Mouse (Mus musculus) liver, embryonic 11.5 days (tissue): ENCODE measurements at regions not wholly inside any gene's neighbourhood (a gene's known extent, or its start where the extent isn't known, plus 50 kb on each side); places are given as distances from the start of the nearest gene placed in this dataset.

Experiments used
- ATAC-seq: fragments of 200-750 bp; cut with Nextera tagmentation; replicated peaks from 2 replicates; pipeline ENCODE4 v1.8.0; 2017; ENCODE audit warnings: moderate number of reproducible peaks, mild to moderate bottlenecking, moderate TSS enrichment, moderate library complexity; ENCODE audit not compliant: low FRiP score
- DNase-seq: peaks from one replicate; pipeline ENCODE4 v3.0.0-alpha.2; 2017; ENCODE audit warnings: low spot score
- H3K27ac ChIP-seq: fragments of 300-500 bp; sonication (generic); 2 replicates; pipeline ENCODE4 v1.5.1; 2014; ENCODE audit warnings: mild to moderate bottlenecking, low read depth, low read length, control low read depth
- H3K27me3 ChIP-seq: fragments of 300-500 bp; sonication (generic); replicated peaks from 2 replicates; pipeline ENCODE4 v1.6.1; 2014; ENCODE audit warnings: low read length, mixed read lengths; ENCODE audit not compliant: control insufficient read depth, insufficient read depth
- H3K36me3 ChIP-seq: fragments of 300-500 bp; sonication (generic); 2 replicates; pipeline ENCODE4 v1.6.1; 2014; ENCODE audit warnings: mild to moderate bottlenecking, low read length, moderate library complexity, mixed read lengths; ENCODE audit not compliant: control insufficient read depth, insufficient read depth
- H3K4me1 ChIP-seq: fragments of 300-500 bp; sonication (generic); replicated peaks from 2 replicates; pipeline ENCODE4 v1.6.1; 2014; ENCODE audit warnings: low read length, mixed read lengths; ENCODE audit not compliant: control insufficient read depth, insufficient read depth
- H3K4me2 ChIP-seq: fragments of 300-500 bp; sonication (generic); 2 replicates; pipeline ENCODE4 v1.6.1; 2014; ENCODE audit warnings: mild to moderate bottlenecking, control low read depth, moderate library complexity
- H3K4me3 ChIP-seq: fragments of 300-500 bp; sonication (generic); 2 replicates; pipeline ENCODE4 v1.5.1; 2014; ENCODE audit warnings: low read depth, low read length, control low read depth
- H3K9ac ChIP-seq: fragments of 300-500 bp; sonication (generic); 2 replicates; pipeline ENCODE4 v1.6.1; 2014; ENCODE audit warnings: low read depth, low read length, control low read depth
- H3K9me3 ChIP-seq: fragments of 300-500 bp; sonication (generic); 2 replicates; pipeline ENCODE4 v1.6.1; 2016; ENCODE audit warnings: low read length, inconsistent platforms, mixed read lengths; ENCODE audit not compliant: control insufficient read depth
- WGBS: fragments of 180-500 bp; shearing (Covaris S2); extraction: QIAGEN DNeasy Blood & Tissue Kit; methylation state at CpG from one replicate; pipeline ENCODE4 v1.1.7; 2014; 5-methylcytosine and 5-hydroxymethylcytosine counted together

- no peak overlapping the region for H3K27ac ChIP-seq
- no peak overlapping the region for H3K4me2 ChIP-seq
- WGBS, result 55% methylated on average over 2 of the region's 2 CpGs
- H3K4me1 ChIP-seq, result no peaks in the 10 kb centered on the region
- no peaks in the 10 kb centered on the region for H3K36me3 ChIP-seq
- H3K4me3 ChIP-seq, result no peak overlapping the region
- H3K27me3 ChIP-seq, result no peaks in the 10 kb centered on the region
- no peaks in the 10 kb centered on the region for H3K9me3 ChIP-seq
- DNase-seq, result no peak
- H3K9ac ChIP-seq, result no peak overlapping the region
- no peak for ATAC-seq
These were observed 630.9 kb upstream of the Intu start for GRCm38 (mm10) chr3:39900207-39900606.

DNA sequence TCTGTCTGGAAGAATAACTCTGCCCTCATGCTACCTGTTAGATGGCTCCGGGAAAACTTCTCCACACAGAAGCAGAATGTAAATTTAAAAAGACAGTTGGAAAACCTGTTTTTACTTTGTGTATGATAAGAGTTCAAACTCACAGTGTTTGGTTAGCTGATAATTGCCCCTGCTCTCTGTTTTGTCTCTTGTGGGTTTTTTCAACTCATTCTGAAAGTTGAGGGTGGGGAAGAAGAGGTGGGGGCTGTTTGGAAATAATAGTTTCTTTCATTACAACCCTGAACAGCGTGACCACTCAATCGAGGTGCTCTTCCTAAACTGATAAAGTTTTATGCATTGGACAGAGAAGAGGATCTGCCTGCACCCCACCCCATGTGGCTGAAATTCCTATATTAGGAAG lies 626.7 kb upstream of the Intu start:
- ATAC-seq (no peak), DNase-seq (no peak)
- H3K27me3 ChIP-seq, result no peaks in the 10 kb centered on the region
- H3K36me3 ChIP-seq, result no peaks in the 10 kb centered on the region
- H3K9me3 ChIP-seq, result no peaks in the 10 kb centered on the region
- no peak overlapping the region for H3K9ac ChIP-seq
- no peaks in the 10 kb centered on the region for H3K4me1 ChIP-seq
- H3K4me3 ChIP-seq, result no peak overlapping the region
- H3K4me2 ChIP-seq, result no peak overlapping the region
- no peak overlapping the region for H3K27ac ChIP-seq
- 60% methylated on average over 3 of the region's 3 CpGs for WGBS

DNA sequence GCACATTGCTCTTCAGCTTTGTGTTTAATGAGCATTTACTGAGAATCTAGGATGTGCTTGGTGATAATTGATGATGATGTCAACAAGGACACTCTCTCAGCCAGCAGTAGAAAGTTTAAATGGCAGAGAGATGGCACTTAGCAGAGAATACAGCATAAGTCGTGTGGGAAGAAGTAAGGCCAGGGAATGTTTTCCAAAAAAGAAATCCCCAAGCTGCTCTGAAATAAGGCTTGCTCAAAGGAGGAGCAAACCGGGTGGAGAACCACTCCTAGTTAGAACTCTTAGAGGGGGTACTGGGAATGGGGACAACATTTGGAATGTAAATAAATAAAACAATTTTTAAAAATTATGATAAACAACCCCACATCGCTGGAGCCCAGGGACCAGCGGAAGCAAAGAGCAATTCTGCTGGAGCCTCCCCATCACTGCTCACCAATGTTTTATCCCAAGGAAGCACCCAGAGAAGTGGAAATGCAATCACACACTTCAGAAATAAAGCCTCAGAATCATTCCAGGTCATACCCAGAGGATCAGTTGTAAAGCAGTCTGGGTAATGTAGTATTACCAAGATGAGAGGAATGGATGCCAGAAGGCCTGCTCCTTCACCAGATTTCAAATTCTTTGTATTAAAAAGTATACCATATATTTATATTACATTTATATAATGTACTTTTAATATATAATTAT lies 622.3 kb upstream of the Intu start:
- ATAC-seq (no peak), DNase-seq (no peak)
- Histone ChIP-seq H3K4me1 (no peaks in the 10 kb centered on the region), H3K4me2 (no peak overlapping the region), H3K9ac (no peak overlapping the region), H3K27me3 (no peaks in the 10 kb centered on the region), H3K4me3 (no peak overlapping the region), H3K9me3 (no peaks in the 10 kb centered on the region), H3K36me3 (no peaks in the 10 kb centered on the region), H3K27ac (no peak overlapping the region)
- 86% methylated on average over 4 of the region's 4 CpGs for WGBS

- H3K4me1 ChIP-seq, result no peaks in the 10 kb centered on the region
- H3K9ac ChIP-seq, result no peak overlapping the region
- WGBS, result 69% methylated on average over 1 of the region's 1 CpGs
- H3K9me3 ChIP-seq, result no peaks in the 10 kb centered on the region
- H3K27ac ChIP-seq, result no peak overlapping the region
- no peak for DNase-seq
- no peak overlapping the region for H3K4me3 ChIP-seq
- H3K27me3 ChIP-seq, result no peaks in the 10 kb centered on the region
- H3K36me3 ChIP-seq, result no peaks in the 10 kb centered on the region
- no peak overlapping the region for H3K4me2 ChIP-seq
- no peak for ATAC-seq
These were observed 621.4 kb upstream of the Intu start for GRCm38 (mm10) chr3:39909642-39910041.

DNA sequence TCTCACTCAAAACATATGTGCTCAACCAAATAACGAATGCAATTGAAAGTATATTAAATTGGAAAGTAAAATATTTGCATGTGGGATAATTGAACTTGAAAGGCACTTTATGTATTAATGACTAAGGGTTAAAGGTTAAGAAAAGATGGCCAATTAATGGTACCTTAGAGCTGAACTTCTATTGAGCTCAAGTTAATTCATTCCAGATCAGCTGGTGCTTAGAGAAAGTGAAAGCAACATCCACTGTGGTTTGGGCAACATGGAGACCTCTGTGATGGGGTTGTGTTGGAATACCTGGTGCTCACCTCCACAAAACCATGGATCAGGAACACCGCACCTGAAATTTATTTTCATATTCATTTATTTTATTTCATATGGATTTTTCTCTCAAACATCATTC lies 612.5 kb upstream of the Intu start:
- no peaks in the 10 kb centered on the region for H3K27me3 ChIP-seq
- no peaks in the 10 kb centered on the region for H3K36me3 ChIP-seq
- 82% methylated on average over 2 of the region's 2 CpGs for WGBS
- no peak overlapping the region for H3K27ac ChIP-seq
- H3K9ac ChIP-seq, result no peak overlapping the region
- H3K9me3 ChIP-seq, result no peaks in the 10 kb centered on the region
- no peaks in the 10 kb centered on the region for H3K4me1 ChIP-seq
- no peak for ATAC-seq
- H3K4me2 ChIP-seq, result no peak overlapping the region
- no peak overlapping the region for H3K4me3 ChIP-seq
- DNase-seq, result no peak

DNA sequence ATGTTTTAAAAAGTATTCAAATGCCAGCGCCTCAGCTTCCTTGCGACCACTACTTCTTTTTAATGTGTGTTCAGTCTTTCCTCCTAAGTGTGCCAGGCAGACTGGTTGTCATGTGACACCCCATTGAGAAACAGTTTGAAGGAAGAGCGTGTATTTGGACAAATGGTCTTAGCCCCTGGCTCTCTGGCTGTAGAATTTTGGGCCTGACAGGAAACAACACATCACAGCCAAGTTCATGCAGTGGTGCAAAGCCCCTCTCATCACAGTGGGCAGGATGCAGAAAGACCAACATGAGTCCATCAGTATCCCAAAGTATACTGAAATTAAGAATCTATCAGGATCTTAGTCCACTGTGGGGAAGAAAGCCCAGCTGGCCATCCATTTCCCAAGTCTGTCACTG lies 605.6 kb upstream of the Intu start:
- Histone ChIP-seq H3K9me3 (no peaks in the 10 kb centered on the region; the same call in 1 of the 2 replicates), H3K27ac (no peak overlapping the region), H3K4me3 (no peak overlapping the region), H3K4me2 (no peak overlapping the region), H3K9ac (no peak overlapping the region), H3K27me3 (no peaks in the 10 kb centered on the region), H3K4me1 (no peaks in the 10 kb centered on the region), H3K36me3 (no peaks in the 10 kb centered on the region)
- WGBS, result 87% methylated on average over 3 of the region's 3 CpGs
- no peak for ATAC-seq
- no peak for DNase-seq

- H3K27ac ChIP-seq, result no peak overlapping the region
- no peaks in the 10 kb centered on the region for H3K4me1 ChIP-seq
- no peak overlapping the region for H3K4me2 ChIP-seq
- H3K9ac ChIP-seq, result no peak overlapping the region
- no peak overlapping the region for H3K4me3 ChIP-seq
- 84% methylated on average over 2 of the region's 2 CpGs for WGBS
- no peaks in the 10 kb centered on the region; the same call in 1 of the 2 replicates for H3K9me3 ChIP-seq
- ATAC-seq (no peak), DNase-seq (no peak)
- H3K36me3 ChIP-seq, result no peaks in the 10 kb centered on the region
- no peaks in the 10 kb centered on the region for H3K27me3 ChIP-seq
These were observed 602.7 kb upstream of the Intu start for GRCm38 (mm10) chr3:39928421-39928820.

DNA sequence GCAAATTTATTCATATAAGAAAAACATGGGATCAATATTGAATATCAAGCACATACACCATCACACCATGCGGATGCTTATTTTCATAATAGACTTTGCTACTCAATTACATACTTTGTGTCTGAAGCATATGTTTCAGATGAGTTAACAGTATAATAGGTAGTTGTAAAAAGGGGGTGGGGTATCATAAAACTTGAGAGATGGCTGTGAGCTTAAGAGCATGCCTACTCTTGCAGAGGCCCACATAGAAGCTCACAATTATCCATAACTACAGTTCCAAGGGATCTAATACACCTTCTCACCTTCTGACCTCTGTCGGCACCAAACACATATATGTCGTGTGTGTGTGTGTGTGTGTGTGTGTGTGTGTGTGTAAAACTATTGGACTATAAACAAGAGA lies 597.7 kb upstream of the Intu start:
- Histone ChIP-seq H3K4me3 (no peak overlapping the region), H3K4me2 (no peak overlapping the region), H3K27me3 (no peaks in the 10 kb centered on the region), H3K36me3 (no peaks in the 10 kb centered on the region), H3K9ac (no peak overlapping the region), H3K9me3 (no peaks in the 10 kb centered on the region; the same call in 1 of the 2 replicates), H3K4me1 (no peaks in the 10 kb centered on the region), H3K27ac (no peak overlapping the region)
- ATAC-seq (no peak), DNase-seq (no peak)
- 83% methylated on average over 3 of the region's 3 CpGs for WGBS

DNA sequence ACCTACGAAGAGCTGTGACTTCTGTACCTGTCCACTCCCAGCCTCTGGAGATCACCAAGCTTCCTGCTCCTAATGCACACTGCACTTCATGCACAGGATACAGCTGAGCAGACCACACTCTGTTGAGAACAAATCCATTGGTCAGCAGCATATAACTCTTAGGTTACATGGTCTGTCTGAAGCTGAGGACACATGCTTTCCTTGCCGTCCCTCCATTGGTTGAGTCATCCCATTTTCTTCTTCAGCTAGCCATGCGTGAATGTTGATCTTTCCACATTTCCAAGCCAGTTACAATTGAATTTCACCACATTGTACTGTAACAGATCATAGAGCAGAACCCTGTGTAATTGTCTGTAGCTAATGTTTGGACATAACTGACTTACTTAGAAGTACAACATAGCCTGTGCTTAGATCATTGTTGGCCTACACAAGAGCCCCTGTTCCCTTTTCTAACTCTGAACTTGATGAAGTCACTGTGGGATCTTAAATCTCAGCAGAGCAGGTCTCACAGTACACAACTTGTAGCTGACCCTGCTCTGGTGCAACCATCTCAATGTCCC lies 593.3 kb upstream of the Intu start:
- no peak overlapping the region for H3K4me3 ChIP-seq
- H3K9me3 ChIP-seq, result no peaks in the 10 kb centered on the region
- no peak for DNase-seq
- ATAC-seq, result no peak
- WGBS, result 84% methylated on average over 3 of the region's 3 CpGs
- H3K4me1 ChIP-seq, result no peaks in the 10 kb centered on the region
- no peaks in the 10 kb centered on the region for H3K27me3 ChIP-seq
- no peaks in the 10 kb centered on the region for H3K36me3 ChIP-seq
- no peak overlapping the region for H3K9ac ChIP-seq
- H3K4me2 ChIP-seq, result no peak overlapping the region
- H3K27ac ChIP-seq, result no peak overlapping the region
